Mouse (Mus musculus) right cerebral cortex, postnatal 10 days (tissue): ENCODE measurements around the gene Msto1.
"Not testable (repeated sequence)": the region's sequence is repeated elsewhere in the genome, so short reads cannot be mapped to it uniquely, and the experiment has no call there.

Experiments used
- DNase-seq, 2 experiments: peaks; one replicate each; pipeline ENCODE4 v3.0.0; 2021; ENCODE audit warnings: low spot score in 2 of 2

Gene Msto1

GRCm38 (mm10) chr3:88913511-88914383 is at the start of gene Msto1:
TSS of gene Msto1 (minus strand) at chr3:88913999.
- DNase-seq: peak; percentile 95 to 96

DNA sequence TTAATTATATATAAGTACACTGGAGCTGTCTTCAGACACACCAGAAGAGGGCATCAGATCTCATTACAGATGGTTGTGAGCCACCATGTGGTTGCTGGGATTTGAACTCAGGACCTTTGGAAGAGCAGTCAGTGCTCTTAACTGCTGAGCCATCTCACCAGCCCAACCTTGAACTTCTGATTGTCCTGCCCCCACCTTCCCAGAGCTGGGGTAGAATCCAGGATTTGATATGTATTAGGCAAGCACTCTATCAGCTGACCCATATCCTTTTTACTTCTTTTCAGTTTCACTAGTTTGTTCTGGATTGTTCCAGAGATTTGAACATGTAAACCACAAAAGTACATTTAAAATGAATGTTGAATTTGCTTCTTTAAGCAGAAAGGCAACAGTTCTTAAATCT is 49.4 kb upstream of the Msto1 start:
- not testable (repeated sequence) for DNase-seq

GRCm38 (mm10) chr3:88953736-88954135 is 39.9 kb upstream of the Msto1 start:
- no peak for DNase-seq

- DNase-seq: no peak
Measured at GRCm38 (mm10) chr3:88953246-88953645, 39.4 kb upstream of the Msto1 start.

DNA sequence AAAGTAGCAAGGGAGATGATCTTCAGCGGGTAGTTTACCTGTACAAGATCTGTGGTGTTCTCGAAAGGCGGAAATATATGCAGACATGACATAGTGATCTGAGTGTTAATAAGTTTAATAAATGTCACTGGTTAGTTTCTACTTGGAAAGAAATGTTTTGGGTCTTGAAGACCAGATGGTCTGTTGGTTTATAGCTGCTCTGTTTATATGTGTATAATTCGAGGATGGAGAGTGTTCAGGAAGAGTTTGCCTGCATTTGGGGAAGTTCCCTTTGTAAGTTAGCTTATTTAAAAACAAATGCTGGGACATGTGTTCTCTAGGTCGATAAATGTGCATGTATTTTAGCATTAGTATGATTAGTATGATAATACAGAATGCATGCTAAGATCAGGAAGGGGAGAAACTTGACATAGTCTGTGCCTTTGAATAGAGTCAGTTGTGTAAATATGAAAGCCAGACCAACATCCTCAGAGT is 37.6 kb upstream of the Msto1 start:
- no peak for DNase-seq

DNA sequence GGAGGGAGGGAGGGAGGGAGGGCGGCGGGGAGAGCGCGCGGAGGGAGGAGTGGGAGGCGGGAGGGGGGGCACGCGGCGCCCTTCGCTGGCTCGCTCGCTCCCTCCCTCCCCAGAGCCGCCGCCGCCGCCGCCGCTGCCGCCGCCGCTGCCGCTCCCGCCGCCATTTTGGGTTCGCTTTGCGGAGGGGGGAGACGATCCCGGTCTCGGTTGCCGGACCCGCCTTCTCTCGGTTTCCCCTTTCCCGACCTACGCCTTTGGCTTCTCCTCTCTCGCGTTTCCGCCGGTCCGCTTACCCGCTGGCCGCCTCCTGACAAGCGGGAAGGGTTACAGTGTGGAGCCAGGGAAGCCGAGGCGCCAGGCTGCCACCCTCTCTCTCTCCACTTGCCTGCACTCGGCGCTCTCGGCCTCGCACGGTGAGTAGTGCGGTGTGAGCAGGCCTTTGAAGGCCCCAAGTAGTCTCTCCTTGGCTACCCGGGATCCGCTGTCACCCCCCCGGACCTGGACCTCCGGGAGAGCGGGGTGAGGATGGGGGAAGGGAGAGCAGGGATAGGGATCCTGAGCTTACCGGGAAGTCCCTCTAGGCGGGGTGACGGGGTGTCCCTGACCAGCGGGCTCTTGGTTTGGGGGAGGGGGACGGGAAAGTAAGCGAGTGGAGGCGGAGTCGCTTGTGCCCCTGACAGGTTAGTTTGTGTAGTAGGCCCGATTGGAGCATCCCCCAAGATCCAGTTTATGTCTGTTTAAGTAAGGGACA is 37.0 kb upstream of the Msto1 start, which contains the start of the genes Ash1l and Dap3:
TSS of gene Ash1l (plus strand) at position 47 of the 751 bp plus-strand sequence.
TSS of gene Dap3 (minus strand) at position 606 of the 751 bp plus-strand sequence.
- peak; percentile 77 to 86 for DNase-seq

- DNase-seq: peak; percentile 94 to 95
Measured at GRCm38 (mm10) chr3:88949786-88950575, 36.2 kb upstream of the Msto1 start.

GRCm38 (mm10) chr3:88944109-88944508 is 30.3 kb upstream of the Msto1 start:
- DNase-seq: no peak

GRCm38 (mm10) chr3:88942316-88942880 is 28.6 kb upstream of the Msto1 start:
- DNase-seq: no peak

DNA sequence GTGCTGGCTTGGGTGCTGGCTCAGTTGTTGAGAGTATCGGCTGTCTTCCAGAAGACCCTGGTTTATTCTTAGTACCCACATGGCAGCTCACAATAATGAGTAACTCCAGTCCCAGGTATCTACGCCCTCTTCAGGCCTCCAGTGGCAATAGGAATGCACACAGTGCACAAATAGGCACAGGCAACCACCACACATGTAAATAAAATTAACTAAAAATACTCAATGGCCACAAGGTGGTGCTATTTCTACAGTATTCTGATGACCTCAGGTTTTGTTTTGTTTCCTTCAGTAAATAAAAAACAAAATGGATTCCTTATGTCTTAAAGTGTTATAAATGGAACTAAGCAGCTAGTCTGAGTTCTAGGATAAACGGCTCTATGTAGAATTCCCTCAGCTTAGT is 25.9 kb upstream of the Msto1 start:
- DNase-seq: peak in 1 of 2 experiments; percentile 21

DNA sequence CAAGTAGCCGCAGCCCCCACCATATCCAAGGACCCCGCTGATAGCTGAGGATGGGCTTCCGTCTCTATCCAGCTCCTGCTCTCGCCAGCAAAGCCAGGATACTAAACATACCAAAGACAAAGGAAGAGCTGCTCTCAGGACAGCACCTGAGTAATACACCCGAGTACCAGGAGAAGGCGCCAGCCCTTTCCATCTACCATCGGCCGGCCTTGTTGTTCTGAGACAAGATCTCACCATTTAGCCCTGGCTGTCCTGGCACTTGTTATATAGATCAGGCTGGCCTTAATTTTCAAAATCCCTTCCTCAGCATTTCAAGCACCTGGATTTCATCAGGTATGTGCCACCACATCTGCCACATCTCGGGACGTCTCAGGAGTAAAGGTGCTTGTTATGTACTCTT is 25.3 kb upstream of the Msto1 start:
- peak in 1 of 2 experiments; percentile 15 for DNase-seq

GRCm38 (mm10) chr3:88929501-88929900 is 15.7 kb upstream of the Msto1 start:
- DNase-seq: no peak

DNA sequence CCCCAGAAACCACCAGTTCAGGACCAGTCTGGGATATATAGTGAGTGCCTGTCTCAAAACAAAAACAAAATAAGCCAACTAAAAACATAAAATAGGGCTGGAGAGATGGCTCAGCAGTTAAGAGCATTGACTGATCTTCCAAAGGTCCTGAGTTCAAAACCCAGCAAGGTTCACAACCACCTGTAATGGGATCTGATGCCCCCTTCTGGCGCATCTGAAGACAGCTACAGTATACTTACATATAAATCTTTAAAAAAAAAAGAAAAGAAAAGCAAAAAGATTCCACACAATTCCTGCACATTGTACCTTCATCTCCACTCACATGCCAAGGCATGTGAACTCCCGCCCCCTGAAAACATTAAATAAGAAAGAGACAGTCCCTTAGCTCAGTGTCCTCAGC is 11.9 kb upstream of the Msto1 start:
- no peak for DNase-seq

- DNase-seq: peak in 1 of 2 experiments; percentile 48
Measured at GRCm38 (mm10) chr3:88923989-88924591, 10.3 kb upstream of the Msto1 start.

GRCm38 (mm10) chr3:88921411-88921810 is 7.6 kb upstream of the Msto1 start:
- no peak for DNase-seq

DNA sequence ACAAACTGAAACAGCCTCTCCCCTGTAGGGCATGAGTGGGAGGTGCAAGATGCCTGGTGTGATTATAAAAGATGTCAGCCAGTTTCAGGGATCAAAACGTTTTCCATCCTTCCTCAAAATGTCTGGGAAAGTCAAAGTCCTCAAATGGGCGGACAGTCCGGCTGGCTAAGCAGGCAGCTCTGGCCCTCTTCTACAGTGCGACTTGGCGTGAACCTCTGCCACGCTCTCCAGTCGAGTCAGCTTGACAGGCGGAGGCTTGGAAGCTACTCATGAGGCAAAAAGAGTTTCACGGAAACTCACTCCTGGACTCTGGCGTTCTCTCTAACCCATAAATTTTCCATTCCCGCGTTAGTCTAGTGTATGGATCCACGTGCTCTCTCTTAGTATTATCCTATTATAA is 5.2 kb upstream of the Msto1 start:
- DNase-seq: no peak

DNA sequence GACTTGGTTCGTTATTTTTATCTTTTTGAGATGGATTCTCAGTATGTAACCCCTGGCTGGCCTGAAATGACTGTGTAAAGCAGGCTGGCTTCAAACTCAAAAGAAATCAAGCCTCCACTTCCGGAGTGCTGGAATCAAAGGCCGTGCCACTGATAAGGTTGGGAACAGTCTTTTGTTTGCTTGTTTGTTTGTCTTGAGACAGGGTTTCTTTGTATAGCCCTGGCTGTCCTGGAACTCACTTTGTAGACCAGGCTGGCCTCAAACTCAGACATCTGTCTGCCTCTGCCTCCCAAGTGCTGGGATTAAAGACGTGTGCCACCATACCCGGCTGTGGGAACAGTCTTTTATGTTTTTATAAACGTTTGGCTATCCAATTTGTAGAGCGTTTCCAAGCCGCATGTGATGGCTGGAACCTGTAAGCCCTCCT is 598 bp upstream of the Msto1 start:
- DNase-seq: no peak

DNA sequence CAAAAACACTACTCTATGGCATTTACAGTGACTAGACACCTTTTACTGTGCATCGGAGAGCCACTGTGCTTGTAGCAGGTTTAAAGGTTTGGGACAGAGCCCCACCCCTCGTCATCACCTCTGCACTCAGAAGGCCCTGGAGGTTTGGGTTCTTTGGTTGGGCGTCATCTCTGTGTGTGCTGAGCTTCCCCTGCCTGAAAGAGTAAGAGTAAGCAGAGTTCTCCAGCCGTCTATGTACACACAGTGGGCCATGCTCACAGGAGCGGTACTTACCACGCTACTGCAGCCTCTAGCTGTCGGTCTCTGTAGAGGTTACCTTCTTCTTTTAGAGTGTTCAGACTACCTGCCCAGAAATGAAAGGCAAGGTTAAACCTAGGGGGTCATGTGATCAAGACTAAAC is 1.2 kb downstream of the Msto1 start:
- no peak for DNase-seq

DNA sequence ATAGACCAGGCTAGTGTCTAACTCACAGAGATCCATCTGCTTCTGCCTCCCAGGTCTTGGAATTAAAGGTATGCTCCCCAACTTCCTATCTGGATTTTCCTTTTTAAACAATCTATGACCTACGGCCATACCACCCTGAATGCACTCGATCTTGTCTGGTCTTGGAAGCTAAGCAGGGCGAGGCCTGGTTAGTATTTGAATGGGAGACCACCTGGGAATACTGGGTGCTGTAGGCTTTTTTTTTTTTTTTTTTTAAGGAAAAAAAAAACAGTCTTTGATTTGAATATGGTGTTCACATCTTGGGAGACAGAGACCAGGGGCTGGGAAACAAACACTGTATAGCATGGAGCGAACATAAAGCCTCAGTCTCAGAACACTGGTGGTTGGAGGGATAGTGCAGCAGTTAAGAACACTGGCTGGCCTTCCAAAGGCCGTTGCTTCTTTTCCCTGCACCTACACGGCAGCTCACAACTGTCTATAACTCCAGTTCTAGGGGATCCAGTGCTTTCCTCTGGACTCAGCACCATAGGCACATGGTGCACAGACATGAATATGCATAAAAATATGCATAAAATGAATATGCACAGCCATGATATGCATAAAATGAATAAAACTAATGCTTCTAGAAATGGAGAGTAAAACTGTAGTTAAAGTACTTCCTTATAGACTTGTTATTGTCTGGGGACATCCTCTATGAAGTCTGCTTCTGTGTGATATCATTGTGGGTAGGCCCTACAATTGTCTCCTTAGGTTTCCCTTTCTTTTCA is 7.2 kb downstream of the Msto1 start:
- no peak for DNase-seq

DNA sequence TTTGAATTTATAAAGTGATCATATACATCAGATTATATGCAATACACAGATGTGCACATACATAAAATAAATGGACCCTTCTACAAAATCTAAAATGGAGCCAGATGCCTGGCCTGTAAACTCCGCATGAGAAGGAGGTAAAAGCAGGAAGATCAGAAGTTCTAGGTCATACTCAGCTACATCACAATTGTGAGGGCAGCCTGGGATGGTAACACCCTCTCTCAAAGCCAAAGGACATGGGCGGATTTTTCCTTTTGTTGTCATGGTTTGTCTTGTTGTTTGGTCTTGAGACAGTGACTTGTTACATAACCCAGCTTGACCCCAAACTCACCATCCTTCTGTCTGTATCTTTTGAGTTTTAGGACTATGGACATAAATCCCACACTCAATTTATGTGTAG is 8.1 kb downstream of the Msto1 start:
- DNase-seq: no peak
